Mouse (Mus musculus): ENCODE measurements around the gene Chml. TPM values are rescaled to one million over a fixed set of nuclear protein-coding genes. Genes with fewer than 3 reads are reported as not detected.

Chml gene
- polyA plus RNA-seq (2014; fragmentation: Illumina TruSeq; extraction: RNeasy Lipid Tissue Mini Kit (QIAGEN cat#74804); ENCODE audit: low replicate concordance): 38.4 TPM

DNA sequence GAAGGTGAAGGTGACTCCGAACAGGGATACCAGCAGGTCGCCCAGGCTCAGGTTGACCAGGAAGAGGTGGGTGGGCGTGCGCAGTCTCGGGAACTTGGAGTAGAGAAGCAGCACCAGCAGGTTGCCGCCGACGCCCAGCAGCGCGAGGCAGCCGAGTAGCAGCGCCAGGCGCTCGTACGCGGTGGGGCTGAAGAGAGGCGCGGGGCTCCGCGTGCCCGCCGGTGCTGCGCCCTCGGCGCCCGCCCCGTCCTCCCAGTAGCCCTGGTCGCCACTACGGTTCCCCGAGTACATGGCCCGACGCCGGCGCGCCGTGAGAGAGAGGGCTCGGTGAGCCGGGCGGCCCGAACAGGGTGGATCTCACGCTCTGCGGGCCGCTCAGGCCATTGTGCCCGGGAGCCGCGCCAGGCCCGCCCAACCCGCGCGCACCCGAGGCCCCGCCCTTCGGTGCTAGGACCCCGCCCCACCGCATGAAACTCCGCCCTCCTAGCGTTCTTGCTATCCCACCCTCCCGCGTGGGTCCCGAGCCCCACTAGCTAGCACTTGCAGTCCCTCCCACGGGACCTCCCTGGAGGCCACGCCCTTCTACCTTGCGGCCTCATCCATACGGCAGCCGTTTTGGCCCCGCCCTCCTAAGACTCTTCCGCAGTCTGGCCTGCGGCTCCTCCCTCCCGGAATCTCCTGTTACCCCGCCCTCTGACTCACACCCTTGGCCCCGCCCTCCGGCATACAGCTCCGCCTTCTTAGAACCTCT lies at the start of gene Chml, which contains the start of gene Opn3:
TSS of gene Chml (minus strand) at position 656 of the 751 bp plus-strand sequence.
TSS of gene Opn3 (minus strand) at position 531 of the 751 bp plus-strand sequence.

DNA sequence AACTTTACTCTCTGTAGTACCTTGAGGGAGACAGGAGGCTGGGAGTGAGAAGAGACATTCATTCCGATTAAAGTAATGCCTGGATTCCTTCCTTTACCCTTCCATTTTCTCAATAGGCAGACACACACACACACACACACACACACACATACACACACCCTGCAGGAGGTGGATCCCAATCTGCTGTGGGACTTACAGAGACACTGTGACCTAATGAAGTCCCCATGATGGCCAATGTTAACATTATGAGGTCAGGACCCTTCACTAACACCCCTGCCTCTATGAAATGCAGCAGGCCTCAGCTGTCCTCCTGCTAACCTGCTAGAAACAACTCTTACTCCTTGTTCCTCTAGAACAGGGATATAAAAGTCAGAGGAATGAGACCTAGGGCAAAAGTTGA lies 5.6 kb upstream of the Chml start, which contains the start of gene Wdr64:
TSS of gene Wdr64 (plus strand) at position 301 of the 400 bp plus-strand sequence.

Other genes starting within 250 kb of the Chml start
- gene Rgs7, start 200.4 kb downstream of the Chml start, polyA plus RNA-seq (2014; fragmentation: Illumina TruSeq; extraction: RNeasy Lipid Tissue Mini Kit (QIAGEN cat#74804); ENCODE audit: low replicate concordance): 1.1 TPM
- gene Kmo, start 72.5 kb downstream of the Chml start, polyA plus RNA-seq (2014; fragmentation: Illumina TruSeq; extraction: RNeasy Lipid Tissue Mini Kit (QIAGEN cat#74804); ENCODE audit: low replicate concordance): 6.6 TPM
- 226 TPM for gene Fh1, start 67.3 kb downstream of the Chml start, polyA plus RNA-seq (2014; fragmentation: Illumina TruSeq; extraction: RNeasy Lipid Tissue Mini Kit (QIAGEN cat#74804); ENCODE audit: low replicate concordance)
- 5.5 TPM for gene Opn3, start 125 bp downstream of the Chml start, polyA plus RNA-seq (2014; fragmentation: Illumina TruSeq; extraction: RNeasy Lipid Tissue Mini Kit (QIAGEN cat#74804); ENCODE audit: low replicate concordance)
- not detected for gene Wdr64, start 5.7 kb upstream of the Chml start, polyA plus RNA-seq (2014; fragmentation: Illumina TruSeq; extraction: RNeasy Lipid Tissue Mini Kit (QIAGEN cat#74804); ENCODE audit: low replicate concordance)
- gene Exo1, start 187.7 kb upstream of the Chml start, polyA plus RNA-seq (2014; fragmentation: Illumina TruSeq; extraction: RNeasy Lipid Tissue Mini Kit (QIAGEN cat#74804); ENCODE audit: low replicate concordance): 3.8 TPM
- gene Gm38100, start 227.4 kb upstream of the Chml start, polyA plus RNA-seq (2014; fragmentation: Illumina TruSeq; extraction: RNeasy Lipid Tissue Mini Kit (QIAGEN cat#74804); ENCODE audit: low replicate concordance): not detected